Mouse (Mus musculus): Measurements from ENCODE around the gene Mrtfa.

DNA sequence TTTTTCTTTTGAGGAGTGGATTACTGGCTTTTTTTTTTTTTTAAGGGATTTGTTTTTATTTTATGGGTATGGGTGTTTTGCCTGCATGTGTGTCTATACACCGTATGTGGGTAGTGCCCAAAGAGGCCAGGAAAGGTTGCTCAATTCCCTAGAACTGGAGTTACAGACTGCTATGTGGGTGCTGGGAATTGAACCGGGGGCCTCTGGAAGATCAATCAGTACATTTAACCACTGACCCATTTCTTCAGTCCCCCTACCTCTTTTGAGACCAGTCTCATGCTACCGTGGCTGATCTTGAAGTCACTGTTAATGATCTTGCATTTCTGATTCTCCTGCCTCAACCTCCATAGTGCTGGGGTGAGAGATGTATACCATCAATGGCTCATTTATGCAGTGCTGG lies 36.7 kb upstream of the Mrtfa start:
- TF ChIP-seq CTCF (conservative IDR thresholded peaks at IDR 0.05; ENCODE audit: insufficient read depth, insufficient read length, low read depth, low read length), result no peak
- TF ChIP-seq POLR2A (IDR thresholded peaks at IDR 0.05; ENCODE audit: low read depth, low read length), result no peak
